Mouse (Mus musculus) cortical plate, adult 2 months (tissue): Measurements from ENCODE around the gene Cttnbp2nl.

Experiments used
- CTCF ChIP-seq: fragments of 200-500 bp; IDR thresholded peaks from 2 replicates; pipeline ENCODE4 v1.5.1; 2011; ENCODE audit warnings: mild to moderate bottlenecking, control low read depth, low read length; ENCODE audit not compliant: insufficient read depth; ENCODE audit errors: extremely low read depth
- POLR2A ChIP-seq: fragments of 200-500 bp; IDR thresholded peaks from 2 replicates; pipeline ENCODE4 v1.6.1; 2011; ENCODE audit warnings: mild to moderate bottlenecking, low read length, control low read depth; ENCODE audit not compliant: insufficient read depth; ENCODE audit errors: extremely low read depth

DNA sequence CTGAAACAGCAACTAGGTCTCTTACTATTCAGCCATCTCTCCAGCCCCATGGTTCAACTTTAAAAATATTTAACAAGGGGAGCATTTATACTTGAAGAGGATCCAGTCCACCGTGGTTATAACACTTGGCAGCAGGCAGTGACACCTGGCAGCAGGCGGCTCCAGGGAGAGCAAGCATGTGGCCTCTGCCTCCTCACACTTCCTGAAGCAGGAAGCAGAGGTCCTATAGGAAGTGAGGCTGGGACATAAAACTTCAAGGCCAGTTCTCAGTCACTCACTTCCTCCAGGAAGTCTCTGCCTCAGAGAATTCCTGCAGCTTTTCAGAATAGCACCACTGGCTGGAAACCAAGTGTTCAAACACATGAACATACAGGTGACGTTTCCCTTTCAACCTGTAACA lies 34.4 kb upstream of the Cttnbp2nl start:
- TF ChIP-seq CTCF (no peak), POLR2A (no peak)
